Mouse (Mus musculus): ENCODE measurements around the gene Myrip. TPM values are rescaled to one million over a fixed set of nuclear protein-coding genes. Genes with fewer than 3 reads are reported as not detected.

Myrip gene
- polyA plus RNA-seq, 1 experiment from 2014 or later = 0.24 TPM

- Histone ChIP-seq H3K36me3 (no peaks in the 10 kb centered on the region), H3K4me2 (no peak overlapping the region), H3K27ac (no peak overlapping the region), H3K27me3 (peaks cover 9% of the 10 kb centered on the region; the same call in 1 of the 2 replicates), H3K9ac (no peak overlapping the region), H3K4me1 (no peaks in the 10 kb centered on the region; the same call in 1 of the 2 replicates), H3K9me3 (no peaks in the 10 kb centered on the region), H3K4me3 (no peak overlapping the region)
- WGBS = 33% methylated on average over 8 of the region's 8 CpGs
- ATAC-seq (ENCODE audit: insufficient number of reproducible peaks, insufficient read depth, low FRiP score, low TSS enrichment, low read depth) = no peak
These were observed 132.4 kb downstream of the Myrip start for GRCm38 (mm10) chr9:120433747-120434146.

- no peak overlapping the region for H3K9ac ChIP-seq
- no peak overlapping the region for H3K4me2 ChIP-seq
- H3K4me1 ChIP-seq = no peaks in the 10 kb centered on the region; the same call in 1 of the 2 replicates
- H3K36me3 ChIP-seq = no peaks in the 10 kb centered on the region
- H3K9me3 ChIP-seq = no peaks in the 10 kb centered on the region
- no peak for ATAC-seq (ENCODE audit: insufficient number of reproducible peaks, insufficient read depth, low FRiP score, low TSS enrichment, low read depth)
- 56% methylated on average over 8 of the region's 8 CpGs for WGBS
- no peak overlapping the region for H3K4me3 ChIP-seq
- H3K27me3 ChIP-seq = peaks cover 9% of the 10 kb centered on the region; the same call in 1 of the 2 replicates
- no peak overlapping the region for H3K27ac ChIP-seq
These were observed 134.5 kb downstream of the Myrip start for GRCm38 (mm10) chr9:120435841-120436240.

- H3K27me3 ChIP-seq = peaks cover 9% of the 10 kb centered on the region; the same call in 1 of the 2 replicates
- no peak overlapping the region for H3K4me3 ChIP-seq
- H3K4me1 ChIP-seq = no peaks in the 10 kb centered on the region
- no peaks in the 10 kb centered on the region for H3K36me3 ChIP-seq
- no peak overlapping the region for H3K27ac ChIP-seq
- WGBS = 67% methylated on average over 2 of the region's 2 CpGs
- H3K9me3 ChIP-seq = no peaks in the 10 kb centered on the region
- no peak overlapping the region for H3K9ac ChIP-seq
- no peak for ATAC-seq (ENCODE audit: insufficient number of reproducible peaks, insufficient read depth, low FRiP score, low TSS enrichment, low read depth)
- no peak overlapping the region for H3K4me2 ChIP-seq
These were observed 135.5 kb downstream of the Myrip start for GRCm38 (mm10) chr9:120436854-120437253.

GRCm38 (mm10) chr9:120437266-120437876 lies 136.1 kb downstream of the Myrip start:
- H3K9ac ChIP-seq = no peak overlapping the region
- 78% methylated on average over 6 of the region's 6 CpGs for WGBS

GRCm38 (mm10) chr9:120438350-120438749 lies 137.0 kb downstream of the Myrip start:
- 91% methylated on average over 1 of the region's 1 CpGs for WGBS
- no peak overlapping the region for H3K4me2 ChIP-seq
- H3K4me3 ChIP-seq = no peak overlapping the region
- H3K9me3 ChIP-seq = no peaks in the 10 kb centered on the region
- no peaks in the 10 kb centered on the region for H3K27me3 ChIP-seq
- no peaks in the 10 kb centered on the region for H3K4me1 ChIP-seq
- no peak for ATAC-seq (ENCODE audit: insufficient number of reproducible peaks, insufficient read depth, low FRiP score, low TSS enrichment, low read depth)
- H3K9ac ChIP-seq = no peak overlapping the region
- H3K36me3 ChIP-seq = no peaks in the 10 kb centered on the region
- H3K27ac ChIP-seq = no peak overlapping the region

More at GRCm38 (mm10) chr9:120437266-120437876, 136.1 kb downstream of the Myrip start:
- Histone ChIP-seq H3K36me3 (no peaks in the 10 kb centered on the region), H3K4me3 (no peak overlapping the region), H3K27me3 (0 out of 2 replicates have a peak, but pooled peaks cover 9% of the 10 kb centered on the region), H3K27ac (no peak overlapping the region), H3K9me3 (no peaks in the 10 kb centered on the region), H3K4me1 (no peaks in the 10 kb centered on the region), H3K4me2 (no peak overlapping the region)
- no peak for ATAC-seq (ENCODE audit: insufficient number of reproducible peaks, insufficient read depth, low FRiP score, low TSS enrichment, low read depth)

GRCm38 (mm10) chr9:120438781-120439180 lies 137.5 kb downstream of the Myrip start:
- 72% methylated on average over 1 of the region's 1 CpGs for whole genome bisulfite sequencing
- peaks cover 1% of the 10 kb centered on the region; the same call in 1 of the 2 replicates for H3K27me3 ChIP-seq
- no peaks in the 10 kb centered on the region for H3K36me3 ChIP-seq
- no peaks in the 10 kb centered on the region for H3K9me3 ChIP-seq
- H3K27ac ChIP-seq = no peak overlapping the region
- no peak overlapping the region for H3K9ac ChIP-seq
- H3K4me1 ChIP-seq = no peaks in the 10 kb centered on the region
- no peak overlapping the region for H3K4me3 ChIP-seq
- ATAC-seq (ENCODE audit: insufficient number of reproducible peaks, insufficient read depth, low FRiP score, low TSS enrichment, low read depth) = no peak
- H3K4me2 ChIP-seq = no peak overlapping the region

- ATAC-seq (ENCODE audit: insufficient number of reproducible peaks, insufficient read depth, low FRiP score, low TSS enrichment, low read depth) = no peak
- H3K4me3 ChIP-seq = no peak overlapping the region
- H3K27me3 ChIP-seq = peaks cover 13% of the 10 kb centered on the region; the same call in 1 of the 2 replicates
- no peak overlapping the region for H3K27ac ChIP-seq
- no peak overlapping the region for H3K4me2 ChIP-seq
- no peaks in the 10 kb centered on the region for H3K36me3 ChIP-seq
- no peaks in the 10 kb centered on the region for H3K9me3 ChIP-seq
- H3K4me1 ChIP-seq = peaks cover 5% of the 10 kb centered on the region
- H3K9ac ChIP-seq = no peak overlapping the region
- WGBS = 84% methylated on average over 9 of the region's 9 CpGs
These were observed 143.3 kb downstream of the Myrip start for GRCm38 (mm10) chr9:120444642-120445041.

GRCm38 (mm10) chr9:120449696-120450329 lies 148.5 kb downstream of the Myrip start:
- ATAC-seq (ENCODE audit: insufficient number of reproducible peaks, insufficient read depth, low FRiP score, low TSS enrichment, low read depth) = no peak
- no peaks in the 10 kb centered on the region for H3K36me3 ChIP-seq
- 0 out of 2 replicates have a peak, but pooled peaks cover 7% of the 10 kb centered on the region for H3K27me3 ChIP-seq
- H3K4me2 ChIP-seq = no peak overlapping the region
- H3K27ac ChIP-seq = no peak overlapping the region
- H3K9ac ChIP-seq = no peak overlapping the region
- peaks cover 8% of the 10 kb centered on the region for H3K4me1 ChIP-seq
- no peak overlapping the region for H3K4me3 ChIP-seq
- 63% methylated on average over 6 of the region's 6 CpGs for WGBS
- no peaks in the 10 kb centered on the region for H3K9me3 ChIP-seq

GRCm38 (mm10) chr9:120455768-120456655 lies 154.7 kb downstream of the Myrip start:
- Histone ChIP-seq H3K4me1 (peaks cover 17% of the 10 kb centered on the region), H3K9ac (no peak overlapping the region), H3K27ac (peak overlapping the region; percentile 71), H3K4me2 (peak overlapping the region; percentile 7; the same call in 1 of the 2 replicates), H3K9me3 (no peaks in the 10 kb centered on the region), H3K27me3 (no peaks in the 10 kb centered on the region), H3K4me3 (no peak overlapping the region), H3K36me3 (no peaks in the 10 kb centered on the region)
- peak; percentile 62; the same call in 1 of the 2 replicates for ATAC-seq (ENCODE audit: insufficient number of reproducible peaks, insufficient read depth, low FRiP score, low TSS enrichment, low read depth)
- WGBS = 10% methylated on average over 9 of the region's 9 CpGs

- 91% methylated on average over 1 of the region's 1 CpGs for WGBS
- Histone ChIP-seq H3K4me2 (no peak overlapping the region), H3K9me3 (no peaks in the 10 kb centered on the region), H3K27me3 (no peaks in the 10 kb centered on the region), H3K27ac (no peak overlapping the region), H3K9ac (no peak overlapping the region), H3K4me3 (no peak overlapping the region), H3K36me3 (no peaks in the 10 kb centered on the region), H3K4me1 (peaks cover 6% of the 10 kb centered on the region)
- no peak for ATAC-seq (ENCODE audit: insufficient number of reproducible peaks, insufficient read depth, low FRiP score, low TSS enrichment, low read depth)
These were observed 169.1 kb downstream of the Myrip start for GRCm38 (mm10) chr9:120470431-120470830.

GRCm38 (mm10) chr9:120481644-120482043 lies 180.3 kb downstream of the Myrip start:
- no peak overlapping the region for H3K27ac ChIP-seq
- ATAC-seq (ENCODE audit: insufficient number of reproducible peaks, insufficient read depth, low FRiP score, low TSS enrichment, low read depth) = no peak
- WGBS = 78% methylated on average over 3 of the region's 3 CpGs
- no peaks in the 10 kb centered on the region; the same call in 1 of the 2 replicates for H3K27me3 ChIP-seq
- H3K4me1 ChIP-seq = peaks cover 2% of the 10 kb centered on the region; the same call in 1 of the 2 replicates
- no peaks in the 10 kb centered on the region for H3K36me3 ChIP-seq
- H3K4me2 ChIP-seq = no peak overlapping the region
- H3K9ac ChIP-seq = no peak overlapping the region
- no peak overlapping the region for H3K4me3 ChIP-seq
- H3K9me3 ChIP-seq = no peaks in the 10 kb centered on the region
